Mouse (Mus musculus): ENCODE measurements around the gene Ccdc88a. TPM values are rescaled to one million over a fixed set of nuclear protein-coding genes. Genes with fewer than 3 reads are reported as not detected.

The Ccdc88a gene
- total and polyA plus RNA-seq, 3 experiments: 4.0 to 225 (median 5.9) TPM

- peak in 2 of 3 experiments; percentile 9 to 20; a peak in 2 of 6 replicates for TF ChIP-seq CTCF (IDR thresholded peaks at IDR 0.05 in 2 of 3, conservative IDR thresholded peaks at IDR 0.05 in 1 of 3; ENCODE audit: control insufficient read depth in 1 of 3, insufficient read depth in 1 of 3, low read depth in 2 of 3, low read length in 3 of 3, poor library complexity in 1 of 3, severe bottlenecking in 1 of 3)
- TF ChIP-seq E2F4 (IDR thresholded peaks at IDR 0.05; ENCODE audit: borderline replicate concordance, low read depth, low read length): no peak; the same call in 1 of the 2 replicates
- no peak for TF ChIP-seq MAX (IDR thresholded peaks at IDR 0.05; ENCODE audit: low read length)
- peak in 1 of 2 experiments; percentile 48; a peak in 2 of 4 replicates for TF ChIP-seq EP300 (IDR thresholded peaks at IDR 0.05; ENCODE audit: low read depth in 1 of 2, low read length in 2 of 2)
- TF ChIP-seq HCFC1 (IDR thresholded peaks at IDR 0.05; ENCODE audit: low read depth, low read length): peak; percentile 76
Measured at GRCm38 (mm10) chr11:29373396-29374273, at the start of gene Ccdc88a (continued).

- Histone ChIP-seq H3K27ac (ENCODE audit: control insufficient read depth, low read depth, low read length) (no peak overlapping the region), H3K36me3 (ENCODE audit: control insufficient read depth in 1 of 2, insufficient read depth in 2 of 2, low read length in 2 of 2) (no peaks in the 10 kb centered on the region), H3K4me1 (ENCODE audit: control insufficient read depth in 1 of 2, insufficient read depth in 2 of 2, low read length in 2 of 2) (no peaks in the 10 kb centered on the region), H3K9ac (ENCODE audit: control insufficient read depth, low read depth, low read length, poor library complexity, severe bottlenecking) (no peak overlapping the region), H3K9me3 (replicated peaks; ENCODE audit: insufficient read depth, low read length) (no peaks in the 10 kb centered on the region), H3K27me3 (ENCODE audit: control insufficient read depth in 1 of 2, insufficient read depth in 2 of 2, low read length in 2 of 2) (peaks cover 0 to 2% of the 10 kb centered on the region in 2 experiments; a peak in 2 of 4 replicates), H3K79me2 (ENCODE audit: control insufficient read depth, insufficient read depth, low read length, poor library complexity) (no peaks in the 10 kb centered on the region), H3K4me3 (ENCODE audit: control insufficient read depth in 1 of 2, insufficient read depth in 1 of 2, low read depth in 2 of 2, low read length in 2 of 2) (no peak overlapping the region)
- DNase-seq (ENCODE audit: low read depth, low spot score): no peak
- TF ChIP-seq USF1 (IDR thresholded peaks at IDR 0.05; ENCODE audit: low read depth, low read length): no peak
- TF ChIP-seq MEF2A (IDR thresholded peaks at IDR 0.05; ENCODE audit: extremely low read depth, insufficient replicate concordance, low read depth, low read length, poor library complexity, severe bottlenecking): no peak
- TF ChIP-seq SIN3A (IDR thresholded peaks at IDR 0.05; ENCODE audit: low read length): no peak
- no peak for TF ChIP-seq NRF1 (IDR thresholded peaks at IDR 0.05; ENCODE audit: insufficient read depth, low read depth, low read length, poor library complexity, severe bottlenecking)
- no peak for TF ChIP-seq MAX (IDR thresholded peaks at IDR 0.05; ENCODE audit: low read length)
- TF ChIP-seq UBTF (IDR thresholded peaks at IDR 0.05; ENCODE audit: borderline replicate concordance, insufficient read depth, low read depth, low read length): no peak
- no peak for TF ChIP-seq TAL1 (IDR thresholded peaks at IDR 0.05; ENCODE audit: low read length)
Measured at GRCm38 (mm10) chr11:29335505-29335904, 38.0 kb upstream of the Ccdc88a start.

- H3K79me2 ChIP-seq (ENCODE audit: control insufficient read depth, insufficient read depth, low read length, poor library complexity): no peaks in the 10 kb centered on the region
- no peak overlapping the region for H3K4me3 ChIP-seq (ENCODE audit: control insufficient read depth in 1 of 2, insufficient read depth in 1 of 2, low read depth in 2 of 2, low read length in 2 of 2)
- no peak overlapping the region for H3K27ac ChIP-seq (ENCODE audit: control insufficient read depth, low read depth, low read length)
- no peaks in the 10 kb centered on the region for H3K36me3 ChIP-seq (ENCODE audit: control insufficient read depth in 1 of 2, insufficient read depth in 2 of 2, low read length in 2 of 2)
- H3K4me1 ChIP-seq (ENCODE audit: control insufficient read depth in 1 of 2, insufficient read depth in 2 of 2, low read length in 2 of 2): peaks cover 0 to 3% of the 10 kb centered on the region in 2 experiments; a peak in 1 of 4 replicates
- no peaks in the 10 kb centered on the region for H3K9me3 ChIP-seq (replicated peaks; ENCODE audit: insufficient read depth, low read length)
- no peak overlapping the region for H3K9ac ChIP-seq (ENCODE audit: control insufficient read depth, low read depth, low read length, poor library complexity, severe bottlenecking)
- TF ChIP-seq USF2 (IDR thresholded peaks at IDR 0.05; ENCODE audit: borderline replicate concordance in 1 of 2, insufficient read depth in 1 of 2, low read depth in 1 of 2, low read length in 2 of 2) (no peak), RAD21 (IDR thresholded peaks at IDR 0.05; ENCODE audit: low read depth, low read length) (no peak), NELFE (IDR thresholded peaks at IDR 0.05; ENCODE audit: low read depth, low read length) (no peak), CTCF (IDR thresholded peaks at IDR 0.05 in 2 of 3, conservative IDR thresholded peaks at IDR 0.05 in 1 of 3; ENCODE audit: control insufficient read depth in 1 of 3, insufficient read depth in 1 of 3, low read depth in 2 of 3, low read length in 3 of 3, poor library complexity in 1 of 3, severe bottlenecking in 1 of 3) (no peak), ZMIZ1 (IDR thresholded peaks at IDR 0.05; ENCODE audit: low read depth, low read length) (no peak), CHD1 (IDR thresholded peaks at IDR 0.05; ENCODE audit: low read depth, low read length) (no peak), ETS1 (IDR thresholded peaks at IDR 0.05; ENCODE audit: low read depth, low read length) (no peak), TCF12 (IDR thresholded peaks at IDR 0.05; ENCODE audit: low read depth, low read length) (no peak), MAFK (IDR thresholded peaks at IDR 0.05; ENCODE audit: borderline replicate concordance, low read depth, low read length) (no peak), EP300 (IDR thresholded peaks at IDR 0.05; ENCODE audit: low read depth in 1 of 2, low read length in 2 of 2) (no peak), ELF1 (IDR thresholded peaks at IDR 0.05; ENCODE audit: low read depth, low read length) (no peak), MAZ (IDR thresholded peaks at IDR 0.05; ENCODE audit: low read depth, low read length) (no peak)
- DNase-seq (ENCODE audit: low read depth, low spot score): peak; percentile 22
- H3K27me3 ChIP-seq (ENCODE audit: control insufficient read depth in 1 of 2, insufficient read depth in 2 of 2, low read length in 2 of 2): no peaks in the 10 kb centered on the region
Measured at GRCm38 (mm10) chr11:29341259-29341658, 32.2 kb upstream of the Ccdc88a start.

Data from MEL (cell line).